Mouse (Mus musculus): ENCODE measurements around the gene Gsdma. TPM values are rescaled to one million over a fixed set of nuclear protein-coding genes. Genes with fewer than 3 reads are reported as not detected.
"Not testable (repeated sequence)": the region's sequence is repeated elsewhere in the genome, so short reads cannot be mapped to it uniquely, and the experiment has no call there.

Gene Gsdma
- total RNA-seq (2021), result not detected
- long read RNA-seq, experiment 1, result 0 reads
- long read RNA-seq, experiment 2, result 0 reads

DNA sequence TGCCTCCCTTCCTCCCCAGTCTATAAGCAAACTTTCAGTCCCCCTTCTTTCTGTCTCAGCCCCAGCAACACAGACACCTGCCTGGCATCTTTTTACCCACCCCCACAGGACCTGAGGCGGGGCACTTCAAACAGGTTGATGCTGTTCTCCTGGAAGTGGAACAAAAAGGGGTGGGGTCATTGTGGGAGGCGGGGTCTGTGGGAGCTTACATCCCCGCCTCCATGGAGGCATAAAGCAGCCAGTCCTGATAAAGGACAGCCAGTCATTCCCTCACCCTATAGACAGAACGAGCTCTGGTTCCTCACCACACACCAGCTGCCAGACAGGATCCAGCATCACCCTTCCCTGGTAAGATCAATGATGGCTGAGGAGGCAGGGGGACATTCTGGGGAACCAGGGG is at the start of gene Gsdma:
Gene Gsdma, plus strand, starts transcription at position 261 of the 400 bp plus-strand sequence.
- DNase-seq (ENCODE audit: low spot score in 2 of 2), result no peak
- intact Hi-C loops (cut with DNase I), result no loop called here

DNA sequence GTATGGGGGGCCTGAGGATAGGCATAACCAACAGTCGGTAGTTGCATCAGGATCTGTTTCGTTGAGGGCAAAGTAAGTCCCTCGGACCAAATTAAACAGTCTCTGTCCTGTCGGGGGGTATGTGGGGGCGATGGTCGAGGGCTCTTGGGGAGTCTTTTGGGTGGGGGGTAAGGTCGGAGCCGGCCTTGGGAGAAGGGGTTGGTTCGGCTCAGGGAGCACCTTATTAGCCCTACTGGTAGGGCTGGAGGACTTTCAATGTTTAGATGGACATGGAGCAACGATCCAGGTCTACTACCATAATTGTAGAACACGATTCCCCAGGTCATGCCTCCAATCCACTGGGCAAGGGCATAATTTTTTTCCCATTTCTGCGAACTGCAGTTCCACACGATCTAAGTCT is 43.4 kb upstream of the Gsdma start:
- DNase-seq (ENCODE audit: low spot score in 2 of 2), result no peak
- intact Hi-C loops (cut with DNase I), result no loop called here

DNA sequence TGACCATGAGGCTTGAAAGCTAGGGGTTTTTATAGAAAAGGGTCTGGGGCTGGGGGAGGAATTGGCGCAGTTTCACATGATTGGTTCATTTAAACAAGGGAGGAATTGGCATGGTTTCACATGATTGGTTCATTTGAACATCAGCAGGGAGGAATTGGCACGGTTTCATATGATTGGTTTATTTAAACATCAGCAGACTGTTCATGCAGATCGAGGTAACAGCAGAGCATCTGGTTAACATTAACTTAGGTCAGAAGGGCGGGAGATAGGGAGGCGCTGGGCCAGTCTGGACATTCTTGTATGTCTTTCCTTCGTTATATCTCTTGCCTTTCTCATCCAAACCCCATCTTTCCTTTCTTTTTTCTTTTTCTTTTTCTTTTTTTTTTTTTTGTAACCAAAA is 40.2 kb upstream of the Gsdma start:
- intact Hi-C loops (cut with DNase I); DNase-seq (ENCODE audit: low spot score in 2 of 2): not testable (repeated sequence)

DNA sequence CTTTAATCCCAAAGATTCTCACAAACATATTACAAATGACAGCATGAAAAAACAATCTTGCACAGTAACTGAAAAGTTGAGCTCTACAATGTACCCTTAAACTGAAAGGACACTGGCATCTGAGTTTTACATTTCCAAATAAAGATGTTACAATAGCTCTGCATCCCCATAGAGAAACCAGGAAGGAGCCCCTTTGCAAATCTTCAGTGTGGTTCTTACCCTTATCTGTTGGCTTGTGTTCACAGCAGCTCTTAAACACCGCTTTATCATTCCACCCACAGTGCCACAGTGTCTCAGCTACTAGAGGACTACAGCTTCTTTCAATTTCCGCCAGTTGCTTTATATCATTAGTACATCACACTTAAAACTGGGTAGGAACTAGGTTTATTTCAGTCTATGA is 39.8 kb upstream of the Gsdma start:
- DNase-seq (ENCODE audit: low spot score in 2 of 2); intact Hi-C loops (cut with DNase I): not testable (repeated sequence)

DNA sequence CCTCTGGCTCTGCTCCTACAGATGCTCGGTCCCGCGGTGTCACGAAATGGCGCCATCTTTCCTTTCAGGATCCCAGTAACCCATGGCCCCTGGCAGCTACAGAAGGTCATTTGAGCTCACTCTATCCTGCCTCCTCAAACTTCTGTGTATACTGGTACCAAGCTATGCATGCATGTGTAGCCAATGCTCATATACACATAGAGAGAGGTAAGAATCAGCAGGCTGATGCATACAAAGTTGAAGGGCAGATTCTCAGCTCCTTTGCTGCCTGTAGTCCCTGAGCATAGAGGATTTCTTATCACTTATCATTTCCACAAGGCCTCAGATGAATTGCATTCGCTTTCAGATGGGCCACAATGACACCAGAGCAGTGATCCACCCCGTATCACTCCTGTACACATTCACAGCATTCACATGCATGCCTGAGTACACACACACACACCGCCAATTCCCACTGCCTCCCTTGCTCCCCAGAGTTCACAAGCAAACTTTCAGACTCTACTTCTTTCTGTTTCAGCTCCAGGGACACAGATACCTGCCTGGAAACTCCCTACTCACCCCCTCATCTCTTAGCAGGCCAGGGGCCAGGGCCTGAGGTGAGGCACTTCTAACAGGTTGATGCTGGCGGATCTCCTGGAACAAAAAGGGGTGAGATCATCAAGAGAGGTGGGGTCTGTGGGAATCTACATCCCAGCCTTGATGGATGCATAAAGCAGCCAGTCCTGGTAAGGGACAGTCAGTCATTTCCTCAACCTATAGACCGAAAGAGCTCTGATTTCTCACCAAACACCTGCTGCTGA is 38.3 kb upstream of the Gsdma start, which contains the start of the genes Gm12355 and Gsdma3:
Gene Gm12355, minus strand, starts transcription at position 51 of the 800 bp plus-strand sequence.
Gene Gsdma3, plus strand, starts transcription at position 750 of the 800 bp plus-strand sequence.
- intact Hi-C loops (cut with DNase I), result no loop called here
- no peak for DNase-seq (ENCODE audit: low spot score in 2 of 2)

DNA sequence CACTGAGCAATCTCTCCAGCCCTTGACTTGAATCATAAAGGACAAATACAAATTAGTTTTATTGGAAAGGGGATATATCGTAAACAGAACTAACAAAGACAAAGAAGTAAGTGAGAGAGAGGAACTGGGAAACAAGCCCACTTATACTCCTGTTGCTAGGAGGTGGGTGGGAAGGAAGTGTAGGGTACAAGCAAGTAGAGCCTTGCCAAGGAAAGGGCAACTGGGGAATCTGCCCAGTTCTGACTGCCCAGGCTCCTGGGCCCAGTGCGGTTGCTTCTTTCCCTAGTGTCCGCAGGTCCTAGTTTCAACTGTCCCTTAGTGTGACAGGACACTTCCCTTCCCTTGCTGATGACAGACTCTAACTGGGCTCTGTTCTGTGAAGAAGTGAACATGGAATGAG is 35.4 kb upstream of the Gsdma start:
- intact Hi-C loops (cut with DNase I), result no loop called here
- peak in 1 of 2 experiments; percentile 22 for DNase-seq (ENCODE audit: low spot score in 2 of 2)

DNA sequence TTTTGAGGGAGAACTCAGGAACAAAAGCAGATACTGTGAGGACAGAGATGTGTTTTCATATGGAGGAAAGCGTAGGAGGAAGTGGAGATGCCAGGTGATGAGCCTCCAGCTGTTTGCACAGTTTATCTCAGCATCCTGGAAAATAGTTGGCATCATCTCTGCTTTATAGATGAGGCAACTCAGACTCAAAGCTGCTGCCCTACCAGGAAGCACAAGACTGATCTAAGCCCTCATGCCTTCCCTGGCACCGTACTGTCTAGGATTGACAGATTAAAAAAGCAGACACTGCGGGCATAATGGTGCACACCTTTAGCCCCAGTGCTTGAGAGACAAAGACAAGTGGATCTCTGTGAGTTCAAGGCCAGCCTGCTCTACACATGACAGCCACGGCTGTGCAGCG is 33.5 kb upstream of the Gsdma start:
- no peak for DNase-seq (ENCODE audit: low spot score in 2 of 2)
- intact Hi-C loops (cut with DNase I), result no loop called here

DNA sequence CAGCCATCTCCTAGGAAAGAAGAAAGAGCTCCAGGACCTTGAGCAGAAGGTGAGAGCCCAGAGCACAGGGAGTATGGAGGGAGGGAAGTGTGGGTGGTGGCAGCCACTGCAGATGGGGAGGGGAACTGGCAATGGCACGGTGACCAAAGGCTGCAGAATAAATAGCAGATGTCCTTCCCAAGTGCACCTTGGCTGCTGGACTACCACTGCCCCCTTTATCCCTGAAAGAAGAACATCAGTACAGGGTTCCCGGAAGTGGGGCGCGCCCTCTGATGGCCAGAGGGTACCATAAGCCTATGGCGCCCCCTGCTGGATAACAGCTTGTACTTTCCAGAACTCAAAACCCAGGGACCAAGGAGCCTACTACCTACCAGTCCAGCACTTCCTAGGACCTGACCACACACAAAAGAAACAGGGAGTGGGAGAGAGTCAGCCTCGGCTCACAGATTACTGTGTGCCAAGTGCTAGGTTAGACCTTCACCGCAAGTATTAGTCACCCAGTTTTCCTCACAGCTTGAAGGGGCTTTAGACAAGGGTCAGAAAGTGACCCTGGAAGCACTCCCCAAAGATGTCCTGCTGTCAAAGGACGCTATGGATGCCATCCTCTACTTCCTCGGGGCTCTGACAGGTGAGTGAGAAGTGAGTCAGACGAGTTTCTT is 28.7 kb upstream of the Gsdma start:
- DNase-seq (ENCODE audit: low spot score in 2 of 2); intact Hi-C loops (cut with DNase I): not testable (repeated sequence)

DNA sequence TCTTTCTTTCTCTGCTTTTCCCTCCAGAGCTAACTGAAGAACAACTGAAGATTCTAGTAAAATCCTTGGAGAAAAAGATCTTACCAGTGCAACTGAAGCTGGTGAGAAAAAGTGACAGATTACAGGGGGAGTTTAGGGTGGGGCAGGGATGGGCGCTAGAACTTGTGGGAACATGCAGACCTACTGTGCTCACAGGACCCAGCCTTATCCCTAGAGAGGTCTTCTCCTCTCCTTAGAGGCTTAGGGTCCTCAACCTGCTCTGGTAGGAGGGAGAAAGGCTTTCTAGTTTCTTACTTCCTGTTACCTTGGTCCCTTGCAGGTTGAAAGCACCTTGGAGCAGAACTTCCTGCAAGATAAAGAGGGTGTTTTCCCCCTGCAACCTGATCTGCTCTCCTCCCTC is 26.6 kb upstream of the Gsdma start:
- DNase-seq (ENCODE audit: low spot score in 2 of 2), result no peak
- intact Hi-C loops (cut with DNase I), result no loop called here

DNA sequence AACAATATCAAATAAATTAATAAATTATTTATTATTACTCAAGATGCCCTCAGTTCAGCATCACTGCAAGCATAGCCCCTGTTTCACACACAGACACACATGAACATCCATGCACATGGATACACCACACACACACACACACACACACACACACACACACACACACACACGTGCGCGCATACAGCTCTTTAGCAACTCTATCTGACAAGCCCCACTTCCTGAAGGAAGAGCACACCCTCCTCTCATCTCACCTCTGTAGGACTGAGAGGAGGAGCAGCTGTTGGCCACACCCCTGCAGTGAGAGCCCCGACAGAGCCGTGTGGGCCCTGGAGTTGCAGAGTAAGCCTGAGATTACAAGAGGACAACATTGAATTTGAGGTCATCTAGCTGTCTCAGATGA is 24.1 kb upstream of the Gsdma start:
- intact Hi-C loops (cut with DNase I), result loop anchor here (5.0 kb wide), 1 partner anchor 33 kb away; no protein-coding TSS in a partner anchor
- DNase-seq (ENCODE audit: low spot score in 2 of 2), result no peak

DNA sequence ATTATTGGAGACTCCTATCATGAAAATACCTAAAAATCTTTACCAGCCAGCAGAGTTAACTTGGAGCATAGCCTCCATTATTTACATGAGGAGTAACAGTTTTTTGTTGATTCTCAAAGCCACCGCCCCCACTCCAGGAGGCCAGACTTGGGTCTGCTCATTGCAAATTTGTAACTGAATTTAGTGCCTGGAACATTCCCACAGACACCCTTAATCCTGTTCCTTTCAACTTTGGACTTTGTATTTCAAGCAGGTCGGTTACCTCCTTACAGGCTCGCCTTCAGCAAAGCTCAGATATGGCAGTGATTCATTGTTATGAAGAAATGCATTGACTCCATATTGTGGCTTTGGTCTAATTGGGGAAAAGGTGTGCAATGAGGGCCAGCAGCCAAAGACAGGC is 19.4 kb upstream of the Gsdma start:
- no peak for DNase-seq (ENCODE audit: low spot score in 2 of 2)

DNA sequence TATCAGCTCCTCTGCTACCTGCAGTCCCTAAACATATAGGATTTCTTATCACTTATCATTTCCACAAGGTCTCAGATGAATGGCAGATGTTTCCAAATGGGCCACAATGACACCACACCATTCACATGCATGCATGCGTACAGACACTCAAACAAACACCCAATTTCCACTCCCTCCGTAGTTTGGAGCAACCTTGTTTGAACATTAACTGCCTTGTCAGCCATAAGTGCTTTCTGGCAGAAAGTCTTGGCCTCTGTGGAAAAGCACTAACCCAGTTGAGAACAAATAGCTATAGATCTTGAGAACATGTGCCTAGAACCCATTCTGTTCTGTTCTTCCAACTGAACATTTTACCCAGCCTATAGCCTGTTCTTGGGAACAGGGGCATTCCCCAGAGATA is 18.2 kb upstream of the Gsdma start:
- intact Hi-C loops (cut with DNase I), result no loop called here

More for the DNA sequence above, 19.4 kb upstream of the Gsdma start:
- intact Hi-C loops (cut with DNase I), result loop anchor here (5.0 kb wide), 1 partner anchor 37 kb away; no protein-coding TSS in a partner anchor

DNA sequence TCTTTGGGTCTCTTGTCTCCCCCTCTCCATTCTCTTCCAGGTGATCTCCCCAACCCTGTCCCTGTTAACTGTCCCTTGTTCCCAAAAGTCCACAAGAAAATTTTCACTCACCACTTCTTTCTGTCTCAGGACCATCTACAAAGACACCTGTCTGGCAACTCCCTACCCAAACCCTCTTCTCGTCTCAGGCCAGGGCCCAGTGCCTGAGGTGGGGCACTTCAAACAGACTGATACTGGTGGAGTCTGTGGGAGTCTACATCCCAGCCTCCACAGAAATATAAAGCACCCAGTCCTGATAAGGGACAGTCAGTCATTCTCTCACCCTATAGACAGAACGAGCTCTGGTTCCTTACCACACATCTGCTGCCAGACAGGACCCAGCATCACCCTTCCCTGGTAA is 17.7 kb upstream of the Gsdma start, which contains the start of gene Gsdma2:
Gene Gsdma2, plus strand, starts transcription at position 301 of the 400 bp plus-strand sequence.
- no peak for DNase-seq (ENCODE audit: low spot score in 2 of 2)
- intact Hi-C loops (cut with DNase I), result no loop called here

More for the DNA sequence above, 18.2 kb upstream of the Gsdma start:
- DNase-seq (ENCODE audit: low spot score in 2 of 2), result no peak

DNA sequence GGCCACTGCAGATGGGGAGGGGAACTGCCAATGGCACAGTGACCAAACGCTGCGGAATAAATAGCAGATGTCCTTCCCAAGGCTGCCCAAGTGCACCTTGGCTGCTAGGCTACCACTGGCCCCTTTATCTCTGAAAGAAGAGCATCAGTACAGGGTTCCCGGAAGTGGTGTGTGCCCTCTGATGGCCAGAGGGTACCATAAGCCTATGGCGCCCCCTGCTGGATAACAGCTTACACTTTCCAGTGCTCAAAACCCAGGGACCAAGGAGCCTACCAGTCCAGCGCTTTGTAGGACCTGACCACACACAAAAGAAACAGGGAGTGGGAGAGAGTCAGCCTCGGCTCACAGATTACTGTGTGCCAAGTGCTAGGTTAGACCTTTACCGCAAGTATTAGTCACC is 9.1 kb upstream of the Gsdma start:
- intact Hi-C loops (cut with DNase I), result loop anchor here (5.0 kb wide), 1 partner anchor 48 kb away; no protein-coding TSS in a partner anchor
- DNase-seq (ENCODE audit: low spot score in 2 of 2), result peak in 1 of 2 experiments; percentile 24

DNA sequence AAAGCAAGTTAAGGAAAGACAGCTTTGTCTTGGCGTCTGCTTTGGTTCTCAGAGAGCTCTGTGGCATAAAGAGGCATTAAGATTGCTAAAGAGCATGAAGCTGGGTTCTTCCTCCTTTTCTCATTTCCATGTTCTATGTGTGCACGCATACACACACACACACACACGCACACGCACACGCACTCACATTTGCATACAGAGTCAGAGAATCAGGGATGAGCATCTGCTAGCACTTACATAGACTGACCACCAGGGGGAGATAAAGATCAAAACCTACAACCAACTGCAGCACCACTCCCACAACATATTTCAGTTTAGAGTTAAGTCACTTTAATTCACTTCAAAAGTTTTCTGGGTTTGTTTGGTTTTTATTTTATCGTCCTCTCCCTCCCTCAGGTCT is 3.6 kb upstream of the Gsdma start:
- peak; percentile 62 to 90 for DNase-seq (ENCODE audit: low spot score in 2 of 2)
- intact Hi-C loops (cut with DNase I), result no loop called here

DNA sequence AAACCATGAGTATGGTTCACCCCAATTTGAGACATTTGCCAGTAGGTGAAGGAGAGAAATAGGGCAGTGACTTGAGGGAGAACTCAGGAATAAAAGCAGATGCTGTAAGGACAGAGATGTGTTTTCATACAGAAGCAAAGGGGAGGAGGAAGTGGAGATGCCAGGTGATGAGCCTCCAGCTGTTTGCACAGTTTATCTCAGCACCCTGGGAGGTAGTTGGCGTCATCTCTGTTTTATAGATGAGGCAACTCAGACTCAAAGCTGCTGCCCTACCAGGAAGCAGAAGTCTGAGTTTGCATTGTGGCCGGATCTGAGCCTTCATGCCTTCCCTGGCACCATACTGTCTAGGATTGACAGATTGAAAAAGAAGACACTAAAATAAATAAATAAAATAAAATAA is 4.8 kb downstream of the Gsdma start:
- DNase-seq (ENCODE audit: low spot score in 2 of 2), result no peak
- intact Hi-C loops (cut with DNase I), result no loop called here

DNA sequence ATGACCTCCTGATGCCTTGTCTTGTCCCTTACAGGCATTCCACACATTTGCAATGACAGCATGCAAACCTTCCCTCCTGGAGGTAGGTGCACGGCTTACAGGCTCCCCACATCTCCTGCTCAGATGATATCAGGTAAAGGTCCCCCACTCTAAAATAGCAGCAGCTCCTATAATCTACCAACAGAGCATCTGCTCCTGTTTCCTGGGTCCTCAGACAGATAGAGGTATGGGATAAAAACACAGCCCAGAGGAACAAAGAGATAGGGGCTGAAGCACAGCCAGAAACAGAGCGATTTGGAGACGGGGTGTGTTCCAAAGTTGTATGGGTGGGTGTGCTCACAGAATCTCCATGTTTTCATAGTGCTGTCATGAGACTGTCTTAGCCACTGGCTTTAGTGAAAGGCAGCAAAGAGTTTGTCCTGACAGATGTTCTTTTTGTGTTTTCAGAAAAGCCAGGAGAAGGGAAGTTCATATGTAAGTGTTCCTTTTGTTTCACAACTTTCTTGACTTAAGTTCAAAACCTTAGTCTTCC is 7.2 kb downstream of the Gsdma start:
- intact Hi-C loops (cut with DNase I), result no loop called here
- DNase-seq (ENCODE audit: low spot score in 2 of 2), result no peak

DNA sequence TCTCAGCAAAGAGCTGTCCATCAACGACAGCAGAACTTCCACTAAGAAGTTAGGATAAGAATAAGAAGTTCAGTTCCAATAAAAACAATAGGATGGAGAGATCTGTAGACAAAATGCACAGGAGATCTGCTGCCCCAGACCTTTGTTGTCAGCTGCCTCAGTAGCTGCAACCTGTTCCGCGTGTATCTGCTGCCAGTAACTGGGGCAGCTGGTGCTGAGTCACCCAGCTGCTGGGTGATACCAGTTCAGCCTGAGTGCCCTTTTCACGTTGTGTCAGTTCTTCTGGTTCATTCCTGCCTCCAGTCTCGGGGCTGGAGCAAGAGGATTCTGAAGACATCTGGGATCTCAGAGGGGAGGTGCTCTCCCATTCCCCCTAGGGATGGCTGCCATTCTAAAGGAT is 7.7 kb downstream of the Gsdma start:
- intact Hi-C loops (cut with DNase I), result no loop called here

DNA sequence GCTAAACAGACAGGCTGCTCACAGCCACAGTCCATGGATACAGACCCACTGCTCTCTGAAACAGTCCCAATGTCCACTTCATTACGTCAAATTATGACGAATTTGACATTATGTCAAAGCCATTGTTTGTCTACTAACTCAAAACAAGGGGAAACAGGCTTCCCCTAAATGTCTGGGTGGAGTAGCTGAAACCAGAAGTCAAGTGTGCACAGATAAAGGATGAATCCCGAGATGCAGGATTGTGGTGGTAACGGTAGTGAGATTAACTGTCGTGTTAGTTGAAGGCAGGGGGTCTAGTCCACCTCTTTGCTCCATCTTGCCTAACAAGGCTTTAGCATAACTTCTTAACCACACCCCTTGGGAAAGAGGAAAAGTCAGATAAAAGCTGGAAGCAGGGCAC is 8.3 kb downstream of the Gsdma start:
- DNase-seq (ENCODE audit: low spot score in 2 of 2), result no peak
- intact Hi-C loops (cut with DNase I), result no loop called here

More for the DNA sequence above, 7.7 kb downstream of the Gsdma start:
- no peak for DNase-seq (ENCODE audit: low spot score in 2 of 2)

DNA sequence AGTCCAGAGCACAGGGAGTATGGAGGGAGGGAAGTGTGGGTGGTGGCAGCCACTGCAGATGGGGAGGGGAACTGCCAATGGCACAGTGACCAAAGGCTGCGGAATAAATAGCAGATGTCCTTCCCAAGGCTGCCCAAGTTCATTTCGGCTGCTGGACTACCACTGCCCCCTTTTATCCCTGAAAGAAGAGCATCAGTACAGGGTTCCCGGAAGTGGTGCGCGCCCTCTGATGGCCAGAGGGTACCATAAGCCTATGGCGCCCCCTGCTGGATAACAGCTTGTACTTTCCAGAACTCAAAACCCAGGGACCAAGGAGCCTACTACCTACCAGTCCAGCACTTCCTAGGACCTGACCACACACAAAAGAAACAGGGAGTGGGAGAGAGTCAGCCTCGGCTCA is 9.0 kb downstream of the Gsdma start:
- DNase-seq (ENCODE audit: low spot score in 2 of 2), result peak in 1 of 2 experiments; percentile 55
- intact Hi-C loops (cut with DNase I), result not testable (repeated sequence)
